Mouse (Mus musculus): ENCODE results near the gene Gse1. TPM values are rescaled to one million over a fixed set of nuclear protein-coding genes. Genes with fewer than 3 reads are reported as not detected.

Gene Gse1
- total and polyA plus RNA-seq, 3 experiments = 23.6 to 128 (median 66.9) TPM

DNA sequence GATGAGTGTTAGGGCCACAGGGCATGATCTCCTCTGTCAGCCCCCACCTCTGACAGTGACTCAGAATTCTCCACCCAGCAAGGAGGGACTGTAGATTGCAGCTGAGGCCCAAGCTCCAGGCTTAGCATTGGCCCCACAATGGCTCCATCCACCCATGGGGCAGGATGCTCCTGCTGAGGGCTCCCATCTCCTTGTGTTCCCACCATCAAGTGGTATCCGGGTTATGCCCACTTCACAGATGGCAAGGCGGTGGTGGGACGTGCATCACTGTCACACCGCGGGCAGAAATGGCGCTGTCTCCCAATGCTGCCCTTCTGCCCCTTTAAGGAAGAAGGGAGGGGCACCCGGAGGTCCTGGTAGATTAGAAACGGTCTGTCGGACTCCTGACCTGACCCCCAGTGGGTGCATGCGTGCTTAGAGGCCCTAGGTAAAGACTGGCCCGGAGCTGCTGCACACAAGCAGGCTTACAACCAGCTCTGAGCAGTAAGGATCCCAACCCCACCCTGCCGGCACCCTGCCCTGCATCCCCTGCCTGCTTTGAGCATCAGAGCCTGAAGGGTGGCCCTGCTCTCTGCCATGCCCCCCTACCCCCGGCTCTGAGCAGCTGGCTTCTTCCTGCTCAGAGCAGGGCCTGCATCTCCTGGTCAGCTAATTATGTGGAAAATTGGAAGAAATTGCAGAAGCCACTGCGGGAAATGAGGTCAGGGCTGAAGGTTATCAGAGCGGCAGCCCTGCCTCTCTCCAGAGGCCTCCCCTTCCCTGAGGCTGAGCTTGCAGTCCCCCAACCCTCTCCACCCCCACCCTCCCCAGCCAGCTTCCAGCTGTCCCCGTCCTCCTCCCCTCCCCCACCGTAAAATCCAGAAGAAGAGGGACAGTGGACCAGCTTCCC, 67.0 kb downstream of the Gse1 start:
- peaks cover 4 to 17% of the 10 kb centered on the region in 2 experiments; a peak in 3 of 4 replicates for H3K4me1 ChIP-seq (ENCODE audit: control insufficient read depth in 1 of 2, insufficient read depth in 2 of 2, low read length in 2 of 2)
- no peak overlapping the region for H3K4me3 ChIP-seq (ENCODE audit: control insufficient read depth in 1 of 2, insufficient read depth in 1 of 2, low read depth in 2 of 2, low read length in 2 of 2)

DNA sequence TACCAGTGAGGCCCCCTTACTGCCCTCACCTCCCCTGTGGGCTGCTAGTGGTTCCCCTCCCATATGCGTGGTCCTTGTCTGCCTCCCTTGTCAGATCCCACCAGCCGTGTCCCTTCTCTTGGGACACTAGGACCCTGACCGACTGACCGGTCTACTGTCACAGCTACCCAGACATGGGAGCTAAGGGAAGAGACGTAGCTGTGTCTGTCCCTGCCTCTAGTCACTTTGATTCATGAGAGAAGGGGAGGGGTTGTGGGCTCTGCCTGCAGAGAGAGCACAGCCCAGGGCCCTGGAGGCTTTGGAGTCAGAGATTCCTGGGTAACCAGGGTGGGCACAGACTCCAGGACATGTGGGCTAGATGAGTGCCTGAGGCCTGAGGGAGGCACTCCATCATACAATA, 68.7 kb downstream of the Gse1 start:
- H3K27ac ChIP-seq (ENCODE audit: control insufficient read depth, low read depth, low read length) = no peak overlapping the region
- no peak for DNase-seq (ENCODE audit: low read depth, low spot score)
- TF ChIP-seq CTCF (IDR thresholded peaks at IDR 0.05 in 2 of 3, conservative IDR thresholded peaks at IDR 0.05 in 1 of 3; ENCODE audit: control insufficient read depth in 1 of 3, insufficient read depth in 1 of 3, low read depth in 2 of 3, low read length in 3 of 3, poor library complexity in 1 of 3, severe bottlenecking in 1 of 3) (no peak), POLR2A (IDR thresholded peaks at IDR 0.05; ENCODE audit: control insufficient read depth in 1 of 2, insufficient read depth in 1 of 2, low read depth in 1 of 2, low read length in 2 of 2, poor library complexity in 1 of 2) (no peak), CHD1 (IDR thresholded peaks at IDR 0.05; ENCODE audit: low read depth, low read length) (no peak), MXI1 (IDR thresholded peaks at IDR 0.05; ENCODE audit: low read depth, low read length) (no peak), GABPA (IDR thresholded peaks at IDR 0.05; ENCODE audit: low read depth, low read length) (no peak), ELF1 (IDR thresholded peaks at IDR 0.05; ENCODE audit: low read depth, low read length) (no peak), MAX (IDR thresholded peaks at IDR 0.05; ENCODE audit: low read length) (no peak), ZKSCAN1 (IDR thresholded peaks at IDR 0.05; ENCODE audit: low read depth, low read length) (no peak)
- H3K9me3 ChIP-seq (replicated peaks; ENCODE audit: insufficient read depth, low read length) = no peaks in the 10 kb centered on the region
- no peaks in the 10 kb centered on the region for H3K79me2 ChIP-seq (ENCODE audit: control insufficient read depth, insufficient read depth, low read length, poor library complexity)
- peaks cover 4 to 17% of the 10 kb centered on the region in 2 experiments; a peak in 3 of 4 replicates for H3K4me1 ChIP-seq (ENCODE audit: control insufficient read depth in 1 of 2, insufficient read depth in 2 of 2, low read length in 2 of 2)
- H3K27me3 ChIP-seq (ENCODE audit: control insufficient read depth in 1 of 2, insufficient read depth in 2 of 2, low read length in 2 of 2) = no peaks in the 10 kb centered on the region
- H3K4me3 ChIP-seq (ENCODE audit: control insufficient read depth in 1 of 2, insufficient read depth in 1 of 2, low read depth in 2 of 2, low read length in 2 of 2) = no peak overlapping the region
- no peak overlapping the region for H3K9ac ChIP-seq (ENCODE audit: control insufficient read depth, low read depth, low read length, poor library complexity, severe bottlenecking)
- peaks cover 0 to 5% of the 10 kb centered on the region in 2 experiments; a peak in 2 of 4 replicates for H3K36me3 ChIP-seq (ENCODE audit: control insufficient read depth in 1 of 2, insufficient read depth in 2 of 2, low read length in 2 of 2)

More for the DNA sequence above, 67.0 kb downstream of the Gse1 start:
- H3K9ac ChIP-seq (ENCODE audit: control insufficient read depth, low read depth, low read length, poor library complexity, severe bottlenecking) = no peak overlapping the region
- TF ChIP-seq EP300 (IDR thresholded peaks at IDR 0.05; ENCODE audit: low read depth in 1 of 2, low read length in 2 of 2) = no peak
- no peak for TF ChIP-seq UBTF (IDR thresholded peaks at IDR 0.05; ENCODE audit: borderline replicate concordance, insufficient read depth, low read depth, low read length)
- TF ChIP-seq TAL1 (IDR thresholded peaks at IDR 0.05; ENCODE audit: low read length) = no peak
- no peak for TF ChIP-seq NRF1 (IDR thresholded peaks at IDR 0.05; ENCODE audit: insufficient read depth, low read depth, low read length, poor library complexity, severe bottlenecking)
- TF ChIP-seq KAT2A (conservative IDR thresholded peaks at IDR 0.05; ENCODE audit: low read depth, low read length) = no peak
- no peak for TF ChIP-seq ZC3H11A (IDR thresholded peaks at IDR 0.05; ENCODE audit: low read depth, low read length)
- TF ChIP-seq MYB (IDR thresholded peaks at IDR 0.05; ENCODE audit: low read depth, low read length) = no peak
- no peak for TF ChIP-seq ZNF384 (IDR thresholded peaks at IDR 0.05; ENCODE audit: low read depth, low read length)
- no peak for TF ChIP-seq MEF2A (IDR thresholded peaks at IDR 0.05; ENCODE audit: extremely low read depth, insufficient replicate concordance, low read depth, low read length, poor library complexity, severe bottlenecking)
- no peak for TF ChIP-seq MXI1 (IDR thresholded peaks at IDR 0.05; ENCODE audit: low read depth, low read length)
- TF ChIP-seq ZMIZ1 (IDR thresholded peaks at IDR 0.05; ENCODE audit: low read depth, low read length) = no peak
- TF ChIP-seq HCFC1 (IDR thresholded peaks at IDR 0.05; ENCODE audit: low read depth, low read length) = no peak
- TF ChIP-seq MAFK (IDR thresholded peaks at IDR 0.05; ENCODE audit: borderline replicate concordance, low read depth, low read length) = no peak
- no peak for TF ChIP-seq NELFE (IDR thresholded peaks at IDR 0.05; ENCODE audit: low read depth, low read length)
- TF ChIP-seq JUND (IDR thresholded peaks at IDR 0.05; ENCODE audit: low read depth, low read length) = no peak
- H3K9me3 ChIP-seq (replicated peaks; ENCODE audit: insufficient read depth, low read length) = no peaks in the 10 kb centered on the region
- no peaks in the 10 kb centered on the region for H3K27me3 ChIP-seq (ENCODE audit: control insufficient read depth in 1 of 2, insufficient read depth in 2 of 2, low read length in 2 of 2)
- no peak for DNase-seq (ENCODE audit: low read depth, low spot score)
- no peaks in the 10 kb centered on the region for H3K79me2 ChIP-seq (ENCODE audit: control insufficient read depth, insufficient read depth, low read length, poor library complexity)
- peaks cover 0 to 5% of the 10 kb centered on the region in 2 experiments; a peak in 2 of 4 replicates for H3K36me3 ChIP-seq (ENCODE audit: control insufficient read depth in 1 of 2, insufficient read depth in 2 of 2, low read length in 2 of 2)
- no peak overlapping the region for H3K27ac ChIP-seq (ENCODE audit: control insufficient read depth, low read depth, low read length)

Measured in MEL (cell line).